Mouse (Mus musculus) left cerebral cortex, postnatal 25 days (tissue): Measurements from ENCODE around the gene Oas1a. TPM values are rescaled to one million over a fixed set of nuclear protein-coding genes. Genes with fewer than 3 reads are reported as not detected.
"Not testable (repeated sequence)": the region's sequence is repeated elsewhere in the genome, so short reads cannot be mapped to it uniquely, and the experiment has no call there.

Experiments
- DNase-seq, 2 experiments: peaks; one replicate each; pipeline ENCODE4 v3.0.0; 2022; ENCODE audit warnings: low spot score in 2 of 2, mixed read lengths in 1 of 2
- intact Hi-C: fragments of 180-260 bp; cut with DNase I; formaldehyde crosslinking; loops from one replicate; pipeline ENCODE4 v1.15.1; 2025
- total RNA-seq, 2 experiments: library from RNA; stranded (reverse); gene quantifications; 2 replicates each; pipeline ENCODE4 v1.2.3; 2021

The Oas1a gene
- total RNA-seq, 2 experiments from 2014 or later: 0.25 TPM; not detected in 1

GRCm38 (mm10) chr5:120895231-120895900, 12.0 kb downstream of the Oas1a start:
- intact Hi-C loops: no loop called here
- DNase-seq: no peak

GRCm38 (mm10) chr5:120894692-120895091, 12.6 kb downstream of the Oas1a start:
- DNase-seq, intact Hi-C loops: not testable (repeated sequence)

DNA sequence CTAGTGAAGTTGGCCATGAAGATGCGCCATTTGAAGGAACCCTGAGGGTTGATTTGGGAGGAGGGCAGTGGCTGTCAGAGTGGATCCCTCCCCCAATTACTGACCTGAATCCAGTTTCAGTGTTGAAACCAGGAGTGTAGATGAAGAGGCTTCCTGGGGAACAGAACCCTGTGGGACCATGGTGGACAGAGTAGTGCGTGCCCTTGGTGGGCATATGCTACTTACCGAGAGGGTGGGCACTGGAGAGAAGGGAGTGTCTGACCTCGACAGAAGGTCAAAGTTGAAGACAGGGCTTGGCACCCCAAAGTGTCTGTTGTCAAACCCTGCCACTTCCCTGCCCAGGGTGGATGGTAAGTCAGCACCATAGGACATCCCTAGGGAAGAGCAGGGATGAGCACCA, 13.5 kb downstream of the Oas1a start:
- DNase-seq, intact Hi-C loops: not testable (repeated sequence)

- intact Hi-C loops: loop anchor here (1.0 kb wide), 1 partner anchor 107 kb away; no protein-coding TSS in a partner anchor
- DNase-seq: no peak
These were observed 15.1 kb downstream of the Oas1a start for GRCm38 (mm10) chr5:120892243-120892660.

DNA sequence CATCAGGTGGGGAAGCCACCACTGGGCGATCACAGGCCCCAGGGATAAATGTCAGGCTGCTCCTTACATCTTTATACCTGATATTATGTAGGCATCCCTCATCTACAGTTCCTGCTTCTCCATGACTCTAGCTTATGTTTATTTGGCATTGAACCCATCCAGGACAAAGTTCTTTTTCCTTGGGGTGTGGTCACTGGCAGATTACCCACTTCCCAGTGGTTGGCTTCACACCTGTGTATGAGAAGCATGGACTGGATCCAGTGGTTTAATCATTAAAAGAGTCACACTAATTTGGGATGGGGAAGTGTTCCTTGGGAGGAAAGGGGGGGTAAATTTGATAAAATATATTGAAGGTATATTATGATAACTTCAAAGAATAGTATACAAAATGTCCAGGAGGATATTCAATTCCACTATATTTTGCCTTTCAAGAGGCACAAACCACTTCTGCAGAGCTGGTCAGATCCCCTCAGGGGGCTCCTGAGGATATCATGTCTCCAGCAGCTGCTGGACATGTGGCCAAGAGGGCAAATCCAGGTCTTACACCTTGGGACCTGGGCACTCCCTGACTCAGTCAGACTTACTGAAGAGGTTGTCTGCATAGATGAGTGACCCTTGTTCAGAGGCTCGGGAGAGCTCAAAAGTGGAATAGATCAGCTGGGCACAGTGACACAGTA, 15.6 kb downstream of the Oas1a start:
- DNase-seq: not testable (repeated sequence)
- intact Hi-C loops: loop anchor here (1.0 kb wide), 1 partner anchor 106 kb away; no protein-coding TSS in a partner anchor

GRCm38 (mm10) chr5:120890991-120891390, 16.3 kb downstream of the Oas1a start:
- intact Hi-C loops: no loop called here
- no peak for DNase-seq

GRCm38 (mm10) chr5:120890026-120890425, 17.3 kb downstream of the Oas1a start:
- intact Hi-C loops: no loop called here
- DNase-seq: no peak

DNA sequence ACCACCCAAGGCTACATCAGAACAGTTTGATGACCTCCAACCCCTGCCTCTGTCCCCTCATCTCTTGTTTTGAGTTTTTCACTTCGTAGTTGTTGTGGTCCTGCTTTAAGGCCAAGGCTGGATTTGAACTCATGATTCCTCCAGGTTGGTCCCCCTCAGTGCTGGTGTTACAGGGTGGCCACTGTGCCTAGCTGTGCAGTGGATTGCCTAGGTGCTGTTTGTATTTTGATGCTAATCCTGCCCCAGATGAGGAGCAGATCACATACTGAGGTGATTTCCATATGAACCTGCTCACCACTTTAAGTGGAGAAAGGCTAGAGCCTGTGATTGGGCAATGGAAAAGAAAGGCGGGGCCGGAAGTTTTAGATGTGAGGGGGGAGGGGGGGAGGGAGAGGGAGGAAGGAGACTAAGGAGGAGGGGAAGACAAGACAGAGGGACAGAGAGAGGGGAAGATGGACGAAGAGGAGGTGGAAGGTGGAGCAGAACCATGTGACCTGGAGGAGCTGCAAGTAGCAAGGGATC, 19.0 kb downstream of the Oas1a start:
- not testable (repeated sequence) for DNase-seq
- intact Hi-C loops: loop anchor here (2.0 kb wide), 1 partner anchor 24 kb away; no protein-coding TSS in a partner anchor

DNA sequence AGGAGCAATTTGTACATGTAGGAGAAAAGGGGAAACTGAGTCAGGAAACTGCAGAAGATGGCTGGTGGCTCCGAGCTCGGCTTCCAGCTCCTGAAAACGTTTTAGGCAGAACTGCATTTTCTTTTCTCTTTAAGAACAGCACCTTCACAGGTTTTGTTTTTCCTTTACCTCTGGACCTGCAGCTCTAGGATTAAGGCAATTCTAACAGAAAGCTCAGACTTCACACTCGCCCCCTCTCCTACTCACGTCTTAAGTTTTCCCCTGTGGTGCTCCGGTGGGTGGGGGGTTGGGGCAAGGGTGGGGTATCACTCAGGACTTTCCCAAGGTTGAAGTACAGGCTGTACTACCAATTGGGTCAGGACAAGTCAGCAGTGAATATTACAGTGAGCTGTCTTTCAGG, 19.5 kb downstream of the Oas1a start:
- DNase-seq: no peak
- intact Hi-C loops: loop anchor here (2.0 kb wide), 2 partner anchors 15 to 25 kb away; no protein-coding TSS in a partner anchor

GRCm38 (mm10) chr5:120887413-120887812, 19.9 kb downstream of the Oas1a start, which contains the start of gene Oas1g:
TSS of gene Oas1g (minus strand) at chr5:120887613.
- intact Hi-C loops: loop anchor here (2.0 kb wide), 1 partner anchor 15 kb away; no protein-coding TSS in a partner anchor
- DNase-seq: not testable (repeated sequence)

- DNase-seq, intact Hi-C loops: not testable (repeated sequence)
These were observed 25.6 kb downstream of the Oas1a start for GRCm38 (mm10) chr5:120881681-120882080.

GRCm38 (mm10) chr5:120878803-120879202, 28.5 kb downstream of the Oas1a start:
- intact Hi-C loops: loop anchor here (2.0 kb wide), 1 partner anchor 20 kb away; no protein-coding TSS in a partner anchor
- DNase-seq: not testable (repeated sequence)

- DNase-seq, intact Hi-C loops: not testable (repeated sequence)
These were observed 29.9 kb downstream of the Oas1a start for GRCm38 (mm10) chr5:120877407-120877806.

GRCm38 (mm10) chr5:120876839-120877238, 30.5 kb downstream of the Oas1a start:
- DNase-seq, intact Hi-C loops: not testable (repeated sequence)

GRCm38 (mm10) chr5:120871469-120871868, 35.9 kb downstream of the Oas1a start:
- intact Hi-C loops: no loop called here
- no peak for DNase-seq

GRCm38 (mm10) chr5:120870782-120871181, 36.5 kb downstream of the Oas1a start:
- DNase-seq: peak; percentile 9 to 21
- intact Hi-C loops: no loop called here

GRCm38 (mm10) chr5:120870081-120870480, 37.2 kb downstream of the Oas1a start:
- no peak for DNase-seq
- intact Hi-C loops: no loop called here

DNA sequence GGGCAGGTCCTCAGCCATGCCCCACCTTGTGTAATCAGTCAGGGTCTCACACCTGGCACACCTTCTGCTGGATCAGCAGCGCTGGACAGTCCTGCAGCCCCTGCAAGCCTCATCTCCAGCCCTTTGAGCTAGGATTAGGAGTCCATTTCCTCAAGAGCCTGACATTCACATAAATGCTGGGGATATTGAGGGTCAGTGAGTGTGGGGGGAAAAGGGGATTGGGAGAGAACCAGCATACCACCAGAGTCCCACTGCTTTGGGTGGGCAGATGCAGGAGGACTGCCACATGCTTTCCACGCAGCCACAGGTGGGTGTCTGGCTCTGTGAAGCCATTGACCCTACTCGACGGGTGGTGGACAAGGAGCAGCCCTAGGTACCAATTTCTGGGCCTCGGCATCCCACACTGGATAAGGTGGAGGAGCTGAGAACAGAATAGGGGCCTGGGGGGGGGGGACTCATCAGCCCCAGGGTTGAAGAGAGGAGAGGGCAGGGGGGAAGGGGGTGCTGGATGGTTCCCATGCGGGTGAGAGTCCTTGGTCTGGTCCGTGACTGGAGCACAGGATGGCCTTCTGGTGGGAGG, 37.8 kb downstream of the Oas1a start:
- intact Hi-C loops: no loop called here
- no peak for DNase-seq

- DNase-seq: no peak
- intact Hi-C loops: no loop called here
These were observed 41.9 kb downstream of the Oas1a start for GRCm38 (mm10) chr5:120865336-120865860.

GRCm38 (mm10) chr5:120861121-120861520, 46.2 kb downstream of the Oas1a start, which contains the start of gene Oas1h:
TSS of gene Oas1h (plus strand) at chr5:120861421.
- DNase-seq: no peak
- intact Hi-C loops: no loop called here
